Mouse (Mus musculus) R1 (cell line): ENCODE results near the gene Lonp1.

Experiments used
- DNase-seq: peaks from one replicate; pipeline ENCODE4 v3.0.0-alpha.2; 2018; ENCODE audit warnings: low read depth, low spot score

Gene Lonp1

GRCm38 (mm10) chr17:56592553-56592952 lies 34.1 kb downstream of the Lonp1 start:
- no peak for DNase-seq

- no peak for DNase-seq
These were observed 37.8 kb downstream of the Lonp1 start for GRCm38 (mm10) chr17:56588921-56589320.

GRCm38 (mm10) chr17:56587773-56588172 lies 38.9 kb downstream of the Lonp1 start:
- no peak for DNase-seq

- DNase-seq = peak; percentile 32
These were observed 41.4 kb downstream of the Lonp1 start for GRCm38 (mm10) chr17:56585171-56585821.

GRCm38 (mm10) chr17:56584257-56585130 lies 42.2 kb downstream of the Lonp1 start, which contains the start of the genes Safb2 and Safb:
Gene Safb2 (minus strand): TSS chr17:56584585.
Gene Safb (plus strand): TSS chr17:56584825.
- peak; percentile 98 for DNase-seq

- DNase-seq = no peak
These were observed 43.0 kb downstream of the Lonp1 start for GRCm38 (mm10) chr17:56583611-56584256.

GRCm38 (mm10) chr17:56583071-56583470 lies 43.6 kb downstream of the Lonp1 start:
- DNase-seq = no peak

- no peak for DNase-seq
These were observed 53.7 kb downstream of the Lonp1 start for GRCm38 (mm10) chr17:56572939-56573338.

GRCm38 (mm10) chr17:56572154-56572553 lies 54.5 kb downstream of the Lonp1 start:
- no peak for DNase-seq

- no peak for DNase-seq
These were observed 56.4 kb downstream of the Lonp1 start for GRCm38 (mm10) chr17:56570287-56570686.

GRCm38 (mm10) chr17:56567370-56567769 lies 59.3 kb downstream of the Lonp1 start:
- DNase-seq = no peak

GRCm38 (mm10) chr17:56566918-56567317 lies 59.8 kb downstream of the Lonp1 start:
- DNase-seq = no peak

- DNase-seq = peak; percentile 27
These were observed 60.4 kb downstream of the Lonp1 start for GRCm38 (mm10) chr17:56566293-56566692.
